Mouse (Mus musculus): ENCODE measurements around the gene Polr3h.

GRCm38 (mm10) chr15:81937098-81937972 is 11.3 kb upstream of the Polr3h start:
- TF ChIP-seq ZC3H11A (IDR thresholded peaks at IDR 0.05; ENCODE audit: borderline replicate concordance, low read depth, low read length) (no peak), ZNF384 (IDR thresholded peaks at IDR 0.05; ENCODE audit: low read depth, low read length) (no peak)

Measured in ES-E14 (cell line).